Mouse (Mus musculus) intestine, embryonic 14.5 days (tissue): Measurements from ENCODE around the gene Def8. TPM values are rescaled to one million over a fixed set of nuclear protein-coding genes. Genes with fewer than 3 reads are reported as not detected.
"Not testable (repeated sequence)": the region's sequence is repeated elsewhere in the genome, so short reads cannot be mapped to it uniquely, and the experiment has no call there.

Source experiments
- ATAC-seq: fragments of 200-750 bp; cut with Nextera tagmentation; replicated peaks from 2 replicates; pipeline ENCODE4 v1.8.0; 2017; ENCODE audit warnings: low read depth, moderate number of reproducible peaks, moderate TSS enrichment, moderate library complexity; ENCODE audit not compliant: low FRiP score, low TSS enrichment
- DNase-seq: peaks from one replicate; pipeline ENCODE4 v3.0.0-alpha.2; 2018; ENCODE audit warnings: low spot score
- H3K27ac ChIP-seq: fragments of 300-500 bp; sonication (generic); 2 replicates; pipeline ENCODE4 v1.5.1; 2014; ENCODE audit warnings: low read depth, mild to moderate bottlenecking, control low read depth
- H3K27me3 ChIP-seq: fragments of 300-500 bp; sonication (generic); replicated peaks from 2 replicates; pipeline ENCODE4 v1.6.1; 2014; ENCODE audit warnings: low read length, control low read depth; ENCODE audit not compliant: control insufficient read depth, insufficient read depth
- H3K36me3 ChIP-seq: fragments of 300-500 bp; sonication (generic); 2 replicates; pipeline ENCODE4 v1.6.1; 2014; ENCODE audit warnings: low read length, control low read depth; ENCODE audit not compliant: control insufficient read depth, insufficient read depth
- H3K4me1 ChIP-seq: fragments of 300-500 bp; sonication (generic); replicated peaks from 2 replicates; pipeline ENCODE4 v1.6.1; 2014; ENCODE audit warnings: low read length, control low read depth, mixed read lengths; ENCODE audit not compliant: control insufficient read depth, insufficient read depth
- H3K4me2 ChIP-seq: fragments of 300-500 bp; sonication (generic); 2 replicates; pipeline ENCODE4 v1.6.1; 2014; ENCODE audit warnings: low read length
- H3K4me3 ChIP-seq: fragments of 300-500 bp; sonication (generic); 2 replicates; pipeline ENCODE4 v1.5.1; 2014; ENCODE audit warnings: low read depth, low read length, control low read depth, mixed read lengths
- H3K9ac ChIP-seq: fragments of 300-500 bp; sonication (generic); 2 replicates; pipeline ENCODE4 v1.6.1; 2014; ENCODE audit warnings: mild to moderate bottlenecking, low read length
- H3K9me3 ChIP-seq: fragments of 300-500 bp; sonication (generic); 2 replicates; pipeline ENCODE4 v1.6.1; 2016; ENCODE audit warnings: low read length, control low read depth; ENCODE audit not compliant: control insufficient read depth
- WGBS: fragments of 180-500 bp; shearing (Covaris S2); extraction: QIAGEN DNeasy Blood & Tissue Kit; methylation state at CpG from one replicate; pipeline ENCODE4 v1.1.7; 2014; 5-methylcytosine and 5-hydroxymethylcytosine counted together
- polyA plus RNA-seq: library from polyadenylated mRNA; unstranded; fragments of >200 nt; fragmentation: Nextera tagmentation; extraction: Ambion mirVana; gene quantifications from 2 replicates; pipeline ENCODE4 v1.2.1, GENCODE M21; 2014

Def8 gene
- polyA plus RNA-seq, 1 experiment from 2014 or later: 32.6 TPM

GRCm38 (mm10) chr8:123410049-123410587, 13.2 kb upstream of the Def8 start:
- peaks cover 60% of the 10 kb centered on the region for H3K27me3 ChIP-seq
- no peak for DNase-seq

GRCm38 (mm10) chr8:123410788-123411187, 12.5 kb upstream of the Def8 start:
- H3K4me1 ChIP-seq: no peaks in the 10 kb centered on the region
- H3K36me3 ChIP-seq: no peaks in the 10 kb centered on the region
- peaks cover 60% of the 10 kb centered on the region for H3K27me3 ChIP-seq
- peak overlapping the region; percentile 45 for H3K4me2 ChIP-seq
- H3K9ac ChIP-seq: peak overlapping the region; percentile 30
- H3K4me3 ChIP-seq: peak overlapping the region; percentile 27
- no peaks in the 10 kb centered on the region for H3K9me3 ChIP-seq
- ATAC-seq: no peak
- no peak for DNase-seq
- WGBS: 10% methylated on average over 11 of the region's 11 CpGs
- no peak overlapping the region for H3K27ac ChIP-seq

More at GRCm38 (mm10) chr8:123410049-123410587, 13.2 kb upstream of the Def8 start:
- Histone ChIP-seq H3K4me2 (no peak overlapping the region), H3K9ac (peak overlapping the region; percentile 30; the same call in 1 of the 2 replicates), H3K4me3 (0 out of 2 replicates have a peak overlapping the region, but pooled peaks have one; percentile 27), H3K4me1 (no peaks in the 10 kb centered on the region), H3K27ac (no peak overlapping the region), H3K36me3 (no peaks in the 10 kb centered on the region), H3K9me3 (no peaks in the 10 kb centered on the region)
- no peak for ATAC-seq
- WGBS: 67% methylated on average over 8 of the region's 8 CpGs

DNA sequence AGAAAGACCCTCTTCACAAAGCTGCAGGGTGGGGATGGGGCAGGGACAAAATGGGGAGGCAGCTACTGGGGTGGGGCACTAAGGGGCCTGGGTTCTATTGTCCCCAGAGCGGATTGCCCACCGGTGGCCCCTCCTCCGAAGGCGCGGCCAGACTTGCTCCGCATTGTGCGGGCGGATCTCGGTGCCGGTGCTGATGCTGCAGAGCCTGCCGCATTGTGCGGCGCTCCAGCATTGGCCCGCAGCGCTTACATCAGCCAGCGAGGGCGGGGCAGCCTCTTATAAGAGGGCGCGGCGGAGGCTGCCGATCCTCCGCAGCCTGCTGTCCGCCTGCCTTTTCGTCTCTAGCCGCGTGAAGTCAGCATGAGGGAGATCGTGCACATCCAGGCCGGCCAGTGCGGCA, 12.1 kb upstream of the Def8 start, which contains the start of gene Tubb3:
Gene Tubb3, plus strand, starts transcription at position 179 of the 400 bp plus-strand sequence.
- under 1% methylated on average over 29 of the region's 29 CpGs for WGBS
- H3K27me3 ChIP-seq: peaks cover 60% of the 10 kb centered on the region
- H3K9ac ChIP-seq: peak within 1 kb of the TSS; percentile 34
- peak within 1 kb of the TSS; percentile 45 for H3K4me2 ChIP-seq
- ATAC-seq (peak; percentile 67), DNase-seq (no peak)
- H3K4me3 ChIP-seq: peak within 1 kb of the TSS; percentile 27
- no peaks in the 10 kb centered on the region for H3K4me1 ChIP-seq
- no peaks in the 10 kb centered on the region for H3K36me3 ChIP-seq
- no peaks in the 10 kb centered on the region for H3K9me3 ChIP-seq
- H3K27ac ChIP-seq: no peak within 1 kb of the TSS

- Histone ChIP-seq H3K27me3 (peaks cover 60% of the 10 kb centered on the region), H3K4me3 (peak overlapping the region; percentile 27), H3K9ac (peak overlapping the region; percentile 34; the same call in 1 of the 2 replicates), H3K27ac (no peak overlapping the region), H3K9me3 (no peaks in the 10 kb centered on the region), H3K4me1 (no peaks in the 10 kb centered on the region), H3K36me3 (no peaks in the 10 kb centered on the region), H3K4me2 (peak overlapping the region; percentile 45)
- ATAC-seq: no peak
- WGBS: 7% methylated on average over 16 of the region's 16 CpGs
- DNase-seq: no peak
These were observed 11.5 kb upstream of the Def8 start for GRCm38 (mm10) chr8:123411781-123412327.

GRCm38 (mm10) chr8:123412560-123413170, 10.7 kb upstream of the Def8 start:
- no peak for DNase-seq
- Histone ChIP-seq H3K4me1 (no peaks in the 10 kb centered on the region), H3K9ac (no peak overlapping the region), H3K27me3 (peaks cover 60% of the 10 kb centered on the region), H3K27ac (no peak overlapping the region), H3K36me3 (no peaks in the 10 kb centered on the region), H3K4me2 (no peak overlapping the region), H3K9me3 (no peaks in the 10 kb centered on the region), H3K4me3 (no peak overlapping the region; the same call in 1 of the 2 replicates)
- WGBS: 3% methylated on average over 12 of the region's 12 CpGs
- 0 out of 2 replicates have a peak, but pooled peaks have one; percentile 12 for ATAC-seq

DNA sequence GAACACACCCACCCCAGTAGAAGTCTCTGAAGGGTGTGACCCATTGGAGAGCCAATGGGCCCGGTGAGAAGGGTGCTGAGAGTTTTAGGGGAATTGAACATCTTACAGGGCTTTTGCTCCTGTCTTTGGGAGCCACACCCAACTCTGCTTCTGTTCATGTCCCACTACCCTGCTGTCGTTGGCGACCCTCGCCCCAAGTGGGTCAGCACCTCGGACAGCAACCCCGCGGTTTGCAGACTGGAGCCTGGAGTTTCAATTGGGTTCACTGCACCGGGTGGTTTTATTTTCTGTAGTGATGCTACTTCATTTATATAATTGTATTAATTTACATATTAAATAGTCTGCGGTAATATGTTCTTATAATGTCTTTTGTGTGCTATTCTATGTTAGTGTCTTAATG, 9.1 kb upstream of the Def8 start:
- DNase-seq: peak; percentile 77
- H3K4me3 ChIP-seq: no peak overlapping the region
- no peak for ATAC-seq
- no peak overlapping the region for H3K9ac ChIP-seq
- no peak overlapping the region for H3K27ac ChIP-seq
- H3K4me2 ChIP-seq: no peak overlapping the region
- WGBS: 9% methylated on average over 9 of the region's 9 CpGs
- no peaks in the 10 kb centered on the region for H3K4me1 ChIP-seq
- H3K27me3 ChIP-seq: peaks cover 50% of the 10 kb centered on the region
- H3K9me3 ChIP-seq: no peaks in the 10 kb centered on the region
- H3K36me3 ChIP-seq: no peaks in the 10 kb centered on the region

DNA sequence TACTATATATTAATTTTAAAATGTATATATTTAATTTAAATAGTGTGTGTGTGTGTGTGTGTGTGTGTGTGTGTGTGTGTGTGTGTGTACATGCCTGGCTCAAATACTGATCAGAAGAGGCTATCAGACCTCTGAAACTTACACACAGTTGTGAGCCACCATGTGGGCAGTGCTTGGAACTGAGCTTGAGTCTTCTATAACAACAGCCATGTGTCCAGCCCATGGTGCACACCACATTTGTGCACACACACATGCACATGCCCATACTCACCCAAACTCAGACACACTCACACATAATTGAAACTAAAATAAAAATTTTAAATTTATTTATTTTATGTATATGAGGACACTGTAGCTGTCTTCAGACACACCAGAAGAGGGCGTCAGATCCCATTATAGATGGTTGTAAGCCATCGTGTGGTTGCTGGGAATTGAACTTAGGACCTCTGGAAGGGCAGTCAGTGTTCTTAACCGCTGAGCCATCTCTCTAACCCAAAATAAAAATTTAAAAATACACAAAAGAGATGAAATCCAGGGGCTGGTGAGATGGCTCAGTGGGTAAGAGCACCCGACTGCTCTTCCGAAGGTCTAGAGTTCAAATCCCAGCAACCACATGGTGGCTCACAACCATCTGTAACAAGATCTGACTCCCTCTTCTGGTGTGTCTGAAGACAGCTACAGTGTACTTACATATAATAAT, 8.2 kb upstream of the Def8 start:
- not testable (repeated sequence) for H3K4me3 ChIP-seq, H3K27ac ChIP-seq, H3K4me2 ChIP-seq, DNase-seq, H3K9me3 ChIP-seq, H3K36me3 ChIP-seq, H3K4me1 ChIP-seq, ATAC-seq, H3K9ac ChIP-seq
- H3K27me3 ChIP-seq: peaks cover 41% of the 10 kb centered on the region
- WGBS: 81% methylated on average over 5 of the region's 5 CpGs

- H3K4me2 ChIP-seq: no peak overlapping the region
- peaks cover 30% of the 10 kb centered on the region for H3K27me3 ChIP-seq
- H3K9ac ChIP-seq: no peak overlapping the region
- DNase-seq: no peak
- H3K27ac ChIP-seq: no peak overlapping the region
- H3K9me3 ChIP-seq: no peaks in the 10 kb centered on the region
- ATAC-seq: no peak
- H3K4me1 ChIP-seq: no peaks in the 10 kb centered on the region
- H3K36me3 ChIP-seq: no peaks in the 10 kb centered on the region
- H3K4me3 ChIP-seq: no peak overlapping the region
- WGBS: 82% methylated on average over 8 of the region's 8 CpGs
These were observed 7.1 kb upstream of the Def8 start for GRCm38 (mm10) chr8:123415967-123416943.
